Comparison of ENCODE assay signal across 25 mouse cellular contexts in genomic region chr16:26093888-26094287, GRCm38 (mm10). TPM values are rescaled to one million over a fixed set of nuclear protein-coding genes. Genes with fewer than 3 reads are reported as not detected.
A peak's percentile ranks its signal among the peaks of the same experiment; 100 is the strongest.
DNase-seq lines count a peak whose midpoint lies in the region; ATAC-seq lines count a peak whose summit lies in the region.
"Had no signal": no experiment of that assay in that cellular context is flagged by ENCODE, and none has a peak within 500 bp of the region (broad histone marks: within the 10 kb centered on the region; RNA-seq: fewer than 3 reads in every experiment).

No protein-coding gene starts in this region.

- no peaks in the 10 kb centered on the region for H3K36me3 ChIP-seq in heart, embryonic 10.5 days
- H3K36me3 ChIP-seq in lung, embryonic 15.5 days: no peaks in the 10 kb centered on the region
- H3K36me3 ChIP-seq: embryonic facial prominence, embryonic 10.5 days; embryonic facial prominence, embryonic 13.5 days; forebrain, embryonic 12.5 days; forebrain, embryonic 15.5 days; hindbrain, embryonic 10.5 days; hindbrain, embryonic 13.5 days had no signal

- H3K4me3 ChIP-seq in heart, embryonic 10.5 days: no peak overlapping the region
- H3K4me3 ChIP-seq in lung, embryonic 15.5 days: no peak overlapping the region
- H3K4me3 ChIP-seq: embryonic facial prominence, embryonic 10.5 days; embryonic facial prominence, embryonic 13.5 days; erythroblast, embryonic 14.5 days; forebrain, embryonic 12.5 days; forebrain, embryonic 15.5 days; heart, adult 2 months; hindbrain, embryonic 10.5 days; hindbrain, embryonic 13.5 days had no signal

- H3K27me3 ChIP-seq in heart, embryonic 10.5 days (ENCODE audit: insufficient read depth, poor library complexity, severe bottlenecking): no peaks in the 10 kb centered on the region
- H3K27me3 ChIP-seq in lung, embryonic 15.5 days: no peaks in the 10 kb centered on the region
- H3K27me3 ChIP-seq: embryonic facial prominence, embryonic 13.5 days; forebrain, embryonic 12.5 days; forebrain, embryonic 15.5 days; hindbrain, embryonic 13.5 days had no signal

- no peak for DNase-seq in heart, embryonic 10.5 days (ENCODE audit: low spot score)
- no peak for DNase-seq in heart, postnatal 4 days
- no peak for DNase-seq in lung, postnatal 14 days
- DNase-seq in thymus, postnatal 0 days (ENCODE audit: low spot score): no peak
- DNase-seq: adrenal gland, adult 2 months; adrenal gland, postnatal 14 days; cerebellum, adult 11 months; cerebellum, adult 2 months; cerebellum, adult 9-11 months; cerebellum, postnatal 25 days; embryo, embryonic 11 days; gastrocnemius, postnatal 25 days; heart, adult 2 months had no signal

- no peaks in the 10 kb centered on the region for H3K9me3 ChIP-seq in heart, embryonic 10.5 days
- H3K9me3 ChIP-seq in lung, embryonic 15.5 days: no peaks in the 10 kb centered on the region
- H3K9me3 ChIP-seq: embryonic facial prominence, embryonic 10.5 days; embryonic facial prominence, embryonic 13.5 days; forebrain, embryonic 12.5 days; forebrain, embryonic 15.5 days; hindbrain, embryonic 10.5 days; hindbrain, embryonic 13.5 days had no signal

- H3K27ac ChIP-seq in heart, embryonic 10.5 days: 0 out of 2 replicates have a peak overlapping the region, but pooled peaks have one; percentile 1
- H3K27ac ChIP-seq in lung, embryonic 15.5 days: peak overlapping the region; percentile 24; the same call in 1 of the 2 replicates
- H3K27ac ChIP-seq: embryonic facial prominence, embryonic 10.5 days; embryonic facial prominence, embryonic 13.5 days; forebrain, embryonic 12.5 days; forebrain, embryonic 15.5 days; heart, adult 2 months; hindbrain, embryonic 10.5 days; hindbrain, embryonic 13.5 days had no signal

- H3K4me2 ChIP-seq in lung, embryonic 15.5 days: no peak overlapping the region
- H3K4me2 ChIP-seq: embryonic facial prominence, embryonic 13.5 days; forebrain, embryonic 12.5 days; forebrain, embryonic 15.5 days; heart, embryonic 11.5 days; hindbrain, embryonic 13.5 days had no signal

- H3K9ac ChIP-seq in lung, embryonic 15.5 days: no peak overlapping the region
- H3K9ac ChIP-seq: embryonic facial prominence, embryonic 13.5 days; forebrain, embryonic 12.5 days; forebrain, embryonic 15.5 days; hindbrain, embryonic 13.5 days had no signal

- WGBS in heart, embryonic 10.5 days: 50% methylated on average over 4 of the region's 4 CpGs
- 41% methylated on average over 4 of the region's 4 CpGs for WGBS in lung, embryonic 15.5 days

- peaks cover 20% of the 10 kb centered on the region for H3K4me1 ChIP-seq in heart, embryonic 10.5 days
- peaks cover 9% of the 10 kb centered on the region; the same call in 1 of the 2 replicates for H3K4me1 ChIP-seq in lung, embryonic 15.5 days
- H3K4me1 ChIP-seq: embryonic facial prominence, embryonic 10.5 days; forebrain, embryonic 12.5 days; forebrain, embryonic 15.5 days; hindbrain, embryonic 10.5 days; hindbrain, embryonic 13.5 days had no signal

- ATAC-seq in lung, embryonic 15.5 days (ENCODE audit: borderline replicate concordance, extremely low read depth, low FRiP score, low TSS enrichment): no peak
- ATAC-seq in common myeloid progenitor, adult 5-6 weeks (replicated peaks; ENCODE audit: low read depth, poor library complexity, severe bottlenecking): 0 out of 2 replicates have a peak, but pooled peaks have one; percentile 32
- ATAC-seq: forebrain, embryonic 15.5 days; hindbrain, embryonic 16.5 days; inflammation-experienced regulatory T-cells, adult 6 months had no signal

RNA-seq across cellular contexts. Expression of gene P3h2, which starts 11.7 kb away (rescaled TPM):
- 12.8 and 15.2 TPM in 2 replicates for polyA plus RNA-seq in heart, embryonic 10.5 days (2016; fragmentation: Nextera tagmentation; extraction: Ambion mirVana)
- total RNA-seq in heart, postnatal 4 days (2021): 1 to 10 TPM; 7.7 to 8.1 TPM
- polyA plus RNA-seq in lung, embryonic 15.5 days (2015; fragmentation: Nextera tagmentation; extraction: Ambion mirVana): 4.1 and 4.9 TPM in 2 replicates
- 0.55 and 0.92 TPM in 2 replicates for total RNA-seq in common myeloid progenitor, adult 5-6 weeks (2017)
- polyA plus RNA-seq in thymus, postnatal 0 days (2015; fragmentation: Nextera tagmentation; extraction: Ambion mirVana): 0.65 and 0.81 TPM in 2 replicates
- polyA plus RNA-seq: erythroblast, embryonic 14.5 days had no signal
